Mouse (Mus musculus): ENCODE data around the gene Inpp5d. TPM values are rescaled to one million over a fixed set of nuclear protein-coding genes. Genes with fewer than 3 reads are reported as not detected.
A peak's percentile ranks its signal among the peaks of the same experiment; 100 is the strongest.

Gene Inpp5d
- polyA plus RNA-seq, 1 experiment from 2014 or later, result 14.2 TPM

GRCm38 (mm10) chr1:87631584-87631983 lies 11.5 kb downstream of the Inpp5d start:
- no peak overlapping the region for H3K4me2 ChIP-seq (ENCODE audit: low read depth, low read length)
- peaks cover 64% of the 10 kb centered on the region for H3K4me1 ChIP-seq (ENCODE audit: control insufficient read depth, low read depth, low read length)
- no peaks in the 10 kb centered on the region for H3K27me3 ChIP-seq (ENCODE audit: control insufficient read depth, insufficient read depth, low read depth, low read length)
- WGBS (ENCODE audit: insufficient replicate concordance), result 27% methylated on average over 10 of the region's 10 CpGs
- ATAC-seq (ENCODE audit: low read depth), result 0 out of 2 replicates have a peak, but pooled peaks have one; percentile 18
- no peaks in the 10 kb centered on the region for H3K9me3 ChIP-seq (replicated peaks; ENCODE audit: control insufficient read depth, low read length)
- no peak overlapping the region for H3K9ac ChIP-seq (ENCODE audit: low read depth, low read length)
- H3K36me3 ChIP-seq (ENCODE audit: control insufficient read depth, insufficient read depth), result no peaks in the 10 kb centered on the region
- H3K4me3 ChIP-seq (ENCODE audit: low read depth, low read length), result no peak overlapping the region
- H3K27ac ChIP-seq (ENCODE audit: low read length), result peak overlapping the region; percentile 33; the same call in 1 of the 2 replicates

- peak overlapping the region; percentile 45 for H3K4me2 ChIP-seq (ENCODE audit: low read depth, low read length)
- no peaks in the 10 kb centered on the region for H3K27me3 ChIP-seq (ENCODE audit: control insufficient read depth, insufficient read depth, low read depth, low read length)
- 17% methylated on average over 6 of the region's 6 CpGs for WGBS (ENCODE audit: insufficient replicate concordance)
- peak; percentile 14 for ATAC-seq (ENCODE audit: low read depth)
- peak overlapping the region; percentile 30 for H3K9ac ChIP-seq (ENCODE audit: low read depth, low read length)
- H3K27ac ChIP-seq (ENCODE audit: low read length), result peak overlapping the region; percentile 72
- H3K36me3 ChIP-seq (ENCODE audit: control insufficient read depth, insufficient read depth), result no peaks in the 10 kb centered on the region
- H3K4me3 ChIP-seq (ENCODE audit: low read depth, low read length), result no peak overlapping the region
- peaks cover 64% of the 10 kb centered on the region for H3K4me1 ChIP-seq (ENCODE audit: control insufficient read depth, low read depth, low read length)
- no peaks in the 10 kb centered on the region for H3K9me3 ChIP-seq (replicated peaks; ENCODE audit: control insufficient read depth, low read length)
Observed at GRCm38 (mm10) chr1:87632163-87632562, 12.1 kb downstream of the Inpp5d start.

- Histone ChIP-seq H3K27me3 (ENCODE audit: control insufficient read depth, insufficient read depth, low read depth, low read length) (no peaks in the 10 kb centered on the region), H3K4me2 (ENCODE audit: low read depth, low read length) (peak overlapping the region; percentile 67), H3K36me3 (ENCODE audit: control insufficient read depth, insufficient read depth) (no peaks in the 10 kb centered on the region), H3K4me1 (ENCODE audit: control insufficient read depth, low read depth, low read length) (peaks cover 54% of the 10 kb centered on the region), H3K9ac (ENCODE audit: low read depth, low read length) (peak overlapping the region; percentile 69), H3K9me3 (replicated peaks; ENCODE audit: control insufficient read depth, low read length) (no peaks in the 10 kb centered on the region), H3K27ac (ENCODE audit: low read length) (peak overlapping the region; percentile 97), H3K4me3 (ENCODE audit: low read depth, low read length) (peak overlapping the region; percentile 41; the same call in 1 of the 2 replicates)
- ATAC-seq (ENCODE audit: low read depth), result peak; percentile 17; the same call in 1 of the 2 replicates
- 44% methylated on average over 12 of the region's 12 CpGs for WGBS (ENCODE audit: insufficient replicate concordance)
Observed at GRCm38 (mm10) chr1:87636716-87637117, 16.6 kb downstream of the Inpp5d start.

DNA sequence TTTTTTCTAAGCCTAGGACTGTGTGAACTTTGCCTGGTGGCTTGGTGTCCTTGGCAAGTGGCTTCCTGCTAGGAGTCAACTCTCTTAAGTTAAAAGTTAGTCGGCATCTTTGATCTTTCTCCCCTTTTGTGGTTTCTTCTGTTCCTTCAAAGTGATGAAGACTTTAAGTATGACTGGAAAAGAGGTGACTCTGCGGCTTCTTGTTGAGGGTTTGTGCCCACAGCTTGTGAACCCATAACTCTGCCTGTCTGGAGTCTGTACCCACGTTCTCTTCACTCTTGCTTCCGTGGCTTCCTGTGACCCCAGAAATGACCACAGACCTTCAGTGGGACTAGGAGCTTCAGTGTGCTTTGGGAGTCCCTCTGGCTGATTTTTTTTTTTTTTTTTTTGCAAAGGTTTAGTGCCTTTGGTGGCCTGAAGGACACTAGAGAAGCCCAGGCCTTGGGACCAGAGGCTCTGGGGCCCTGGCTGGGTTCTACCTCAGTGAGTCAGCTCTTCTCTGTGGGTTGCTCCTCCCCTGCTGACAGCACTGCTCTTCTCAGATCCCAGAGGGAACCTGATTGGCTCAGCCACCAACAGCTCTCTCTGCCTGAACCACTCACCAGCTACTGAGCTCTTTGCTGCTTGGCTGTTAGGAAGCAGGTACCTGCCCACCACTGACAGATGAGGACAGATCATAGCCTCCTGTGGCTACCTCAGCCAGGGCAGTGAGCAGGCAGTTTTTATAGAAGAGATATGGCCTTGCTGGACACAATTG lies 17.2 kb downstream of the Inpp5d start:
- no peaks in the 10 kb centered on the region for H3K27me3 ChIP-seq (ENCODE audit: control insufficient read depth, insufficient read depth, low read depth, low read length)
- H3K27ac ChIP-seq (ENCODE audit: low read length), result peak overlapping the region; percentile 97
- H3K9me3 ChIP-seq (replicated peaks; ENCODE audit: control insufficient read depth, low read length), result no peaks in the 10 kb centered on the region
- peak overlapping the region; percentile 67 for H3K4me2 ChIP-seq (ENCODE audit: low read depth, low read length)
- H3K36me3 ChIP-seq (ENCODE audit: control insufficient read depth, insufficient read depth), result no peaks in the 10 kb centered on the region
- peak overlapping the region; percentile 69 for H3K9ac ChIP-seq (ENCODE audit: low read depth, low read length)
- 21% methylated on average over 4 of the region's 4 CpGs for WGBS (ENCODE audit: insufficient replicate concordance)
- peak; percentile 98 for ATAC-seq (ENCODE audit: low read depth)
- H3K4me1 ChIP-seq (ENCODE audit: control insufficient read depth, low read depth, low read length), result peaks cover 49% of the 10 kb centered on the region
- peak overlapping the region; percentile 41 for H3K4me3 ChIP-seq (ENCODE audit: low read depth, low read length)

DNA sequence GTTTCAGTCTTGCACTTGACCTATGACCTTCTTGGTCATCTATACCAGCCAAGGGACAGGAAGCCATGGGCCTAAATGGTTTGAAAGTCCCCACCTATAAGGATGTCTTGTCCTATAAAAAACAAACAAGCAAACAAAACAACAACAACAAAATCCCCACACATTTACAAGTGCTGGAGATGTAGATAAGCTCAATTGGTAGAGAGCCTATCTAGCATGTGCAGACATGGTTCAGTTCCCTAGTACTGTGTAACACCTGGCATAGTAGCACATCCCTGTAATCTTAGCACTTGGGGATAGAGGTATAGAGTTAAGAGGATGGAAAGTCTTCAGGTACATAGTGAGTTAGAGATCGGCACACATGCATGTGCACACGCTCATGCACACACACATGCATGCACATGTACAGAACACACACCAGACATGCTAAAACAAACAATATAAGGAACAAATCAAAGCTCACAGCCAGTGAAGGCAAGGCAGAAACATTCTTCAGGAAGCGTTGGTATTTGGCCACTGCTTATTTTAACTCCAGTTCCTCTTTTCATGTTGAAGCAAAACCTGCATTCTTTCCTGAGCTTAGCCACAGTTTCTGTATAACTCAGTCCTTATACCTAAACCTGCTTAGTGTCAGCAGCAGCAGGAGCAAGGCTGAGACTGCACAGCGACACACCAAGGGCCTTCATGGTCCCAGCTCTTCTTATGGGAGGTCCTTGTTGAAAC lies 17.9 kb downstream of the Inpp5d start:
- 46% methylated on average over 4 of the region's 4 CpGs for WGBS (ENCODE audit: insufficient replicate concordance)
- Histone ChIP-seq H3K9me3 (replicated peaks; ENCODE audit: control insufficient read depth, low read length) (no peaks in the 10 kb centered on the region), H3K27ac (ENCODE audit: low read length) (peak overlapping the region; percentile 97), H3K36me3 (ENCODE audit: control insufficient read depth, insufficient read depth) (no peaks in the 10 kb centered on the region), H3K27me3 (ENCODE audit: control insufficient read depth, insufficient read depth, low read depth, low read length) (no peaks in the 10 kb centered on the region), H3K4me1 (ENCODE audit: control insufficient read depth, low read depth, low read length) (peaks cover 43% of the 10 kb centered on the region), H3K4me2 (ENCODE audit: low read depth, low read length) (peak overlapping the region; percentile 67), H3K9ac (ENCODE audit: low read depth, low read length) (peak overlapping the region; percentile 44), H3K4me3 (ENCODE audit: low read depth, low read length) (no peak overlapping the region)
- ATAC-seq (ENCODE audit: low read depth), result peak; percentile 80

- 59% methylated on average over 8 of the region's 8 CpGs for WGBS (ENCODE audit: insufficient replicate concordance)
- Histone ChIP-seq H3K4me1 (ENCODE audit: control insufficient read depth, low read depth, low read length) (peaks cover 43% of the 10 kb centered on the region), H3K4me3 (ENCODE audit: low read depth, low read length) (no peak overlapping the region), H3K27me3 (ENCODE audit: control insufficient read depth, insufficient read depth, low read depth, low read length) (no peaks in the 10 kb centered on the region), H3K9ac (ENCODE audit: low read depth, low read length) (no peak overlapping the region), H3K9me3 (replicated peaks; ENCODE audit: control insufficient read depth, low read length) (no peaks in the 10 kb centered on the region), H3K36me3 (ENCODE audit: control insufficient read depth, insufficient read depth) (no peaks in the 10 kb centered on the region), H3K27ac (ENCODE audit: low read length) (peak overlapping the region; percentile 38), H3K4me2 (ENCODE audit: low read depth, low read length) (no peak overlapping the region)
- no peak for ATAC-seq (ENCODE audit: low read depth)
Observed at GRCm38 (mm10) chr1:87639724-87640123, 19.6 kb downstream of the Inpp5d start.

GRCm38 (mm10) chr1:87640165-87640661 lies 20.1 kb downstream of the Inpp5d start:
- Histone ChIP-seq H3K27ac (ENCODE audit: low read length) (peak overlapping the region; percentile 38), H3K9ac (ENCODE audit: low read depth, low read length) (no peak overlapping the region), H3K36me3 (ENCODE audit: control insufficient read depth, insufficient read depth) (no peaks in the 10 kb centered on the region), H3K4me1 (ENCODE audit: control insufficient read depth, low read depth, low read length) (peaks cover 44% of the 10 kb centered on the region), H3K4me3 (ENCODE audit: low read depth, low read length) (no peak overlapping the region), H3K9me3 (replicated peaks; ENCODE audit: control insufficient read depth, low read length) (no peaks in the 10 kb centered on the region), H3K27me3 (ENCODE audit: control insufficient read depth, insufficient read depth, low read depth, low read length) (no peaks in the 10 kb centered on the region), H3K4me2 (ENCODE audit: low read depth, low read length) (no peak overlapping the region)
- ATAC-seq (ENCODE audit: low read depth), result no peak
- 23% methylated on average over 17 of the region's 17 CpGs for WGBS (ENCODE audit: insufficient replicate concordance)

- Histone ChIP-seq H3K27ac (ENCODE audit: low read length) (no peak overlapping the region), H3K4me1 (ENCODE audit: control insufficient read depth, low read depth, low read length) (peaks cover 33% of the 10 kb centered on the region), H3K36me3 (ENCODE audit: control insufficient read depth, insufficient read depth) (no peaks in the 10 kb centered on the region), H3K27me3 (ENCODE audit: control insufficient read depth, insufficient read depth, low read depth, low read length) (no peaks in the 10 kb centered on the region), H3K9me3 (replicated peaks; ENCODE audit: control insufficient read depth, low read length) (no peaks in the 10 kb centered on the region), H3K4me3 (ENCODE audit: low read depth, low read length) (no peak overlapping the region), H3K4me2 (ENCODE audit: low read depth, low read length) (no peak overlapping the region), H3K9ac (ENCODE audit: low read depth, low read length) (no peak overlapping the region)
- ATAC-seq (ENCODE audit: low read depth), result no peak
- WGBS (ENCODE audit: insufficient replicate concordance), result 81% methylated on average over 7 of the region's 7 CpGs
Observed at GRCm38 (mm10) chr1:87643016-87643415, 22.9 kb downstream of the Inpp5d start.

DNA sequence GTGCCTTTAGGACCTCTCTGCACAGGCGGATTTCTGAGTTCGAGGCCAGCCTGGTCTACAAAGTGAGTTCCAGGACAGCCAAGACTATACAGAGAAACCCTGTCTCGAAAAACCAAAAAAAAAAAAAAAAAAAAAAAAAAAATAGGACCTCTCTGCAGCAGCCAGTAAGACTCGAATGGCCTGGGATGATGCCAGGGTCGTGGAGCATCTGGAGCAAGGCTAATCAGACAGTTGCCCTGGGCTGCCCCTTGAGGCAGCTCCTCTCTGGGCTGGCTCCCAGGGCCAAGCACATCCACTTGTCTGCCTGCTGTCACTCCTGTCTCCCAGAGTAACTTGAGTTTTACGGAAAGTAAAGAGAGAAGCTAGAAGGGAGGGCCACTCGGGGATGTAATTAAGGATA lies 24.9 kb downstream of the Inpp5d start:
- no peaks in the 10 kb centered on the region for H3K27me3 ChIP-seq (ENCODE audit: control insufficient read depth, insufficient read depth, low read depth, low read length)
- no peaks in the 10 kb centered on the region for H3K9me3 ChIP-seq (replicated peaks; ENCODE audit: control insufficient read depth, low read length)
- H3K4me2 ChIP-seq (ENCODE audit: low read depth, low read length), result no peak overlapping the region
- WGBS (ENCODE audit: insufficient replicate concordance), result 60% methylated on average over 7 of the region's 7 CpGs
- peaks cover 35% of the 10 kb centered on the region for H3K4me1 ChIP-seq (ENCODE audit: control insufficient read depth, low read depth, low read length)
- no peak overlapping the region for H3K27ac ChIP-seq (ENCODE audit: low read length)
- no peak for ATAC-seq (ENCODE audit: low read depth)
- no peak overlapping the region for H3K9ac ChIP-seq (ENCODE audit: low read depth, low read length)
- H3K4me3 ChIP-seq (ENCODE audit: low read depth, low read length), result no peak overlapping the region
- no peaks in the 10 kb centered on the region for H3K36me3 ChIP-seq (ENCODE audit: control insufficient read depth, insufficient read depth)

All from liver, embryonic 16.5 days (tissue).